Comparison of ENCODE assay signal across 7 mouse cellular contexts in the genomic region with DNA sequence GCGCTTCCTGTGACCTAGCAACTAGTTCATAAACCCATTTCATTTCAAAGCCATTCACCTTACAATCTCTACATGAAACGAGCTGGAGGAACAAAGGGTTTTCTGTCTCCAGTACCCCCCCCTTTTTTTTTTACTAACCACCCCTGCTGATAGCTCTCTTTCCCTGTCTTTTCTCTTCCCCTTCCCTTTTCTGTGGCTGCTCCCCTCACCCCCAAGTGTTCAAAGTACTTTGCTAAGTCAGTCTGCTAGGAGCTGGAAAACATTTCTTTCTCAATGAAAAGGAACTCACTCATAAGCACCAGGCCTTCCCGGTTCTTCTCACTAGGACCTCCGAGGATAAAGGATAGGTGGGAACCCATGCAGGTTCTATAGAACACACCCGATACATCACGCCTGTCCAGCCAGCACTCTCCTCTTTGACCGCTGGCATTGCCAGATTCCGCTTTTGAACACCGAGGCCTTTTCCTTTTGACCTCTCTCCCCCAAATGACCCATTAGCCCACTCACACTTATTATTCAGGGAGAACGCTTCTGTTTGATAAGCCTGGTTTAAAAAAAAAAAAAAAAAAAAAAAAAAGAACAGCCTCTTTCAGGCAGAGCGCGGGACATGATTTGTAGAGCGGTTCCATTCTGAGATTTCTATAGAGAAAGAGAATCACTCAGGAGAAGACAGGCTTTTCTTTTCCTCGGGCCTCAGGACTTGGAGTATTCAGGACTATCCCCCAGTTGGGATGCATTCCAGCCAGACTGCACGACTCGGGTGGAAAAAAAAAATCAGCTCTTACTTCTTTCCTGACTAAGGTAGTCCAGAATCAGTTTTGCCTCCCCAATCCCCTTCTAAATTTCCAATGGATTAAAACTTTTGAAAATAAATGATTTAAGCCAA.
DNase-seq lines count a peak whose midpoint lies in the region; ATAC-seq lines count a peak whose summit lies in the region.

No protein-coding gene starts in this region.

- no peaks in the 10 kb centered on the region for H3K27me3 ChIP-seq in lung, embryonic 15.5 days
- H3K27me3 ChIP-seq in embryonic facial prominence, embryonic 12.5 days, result no peaks in the 10 kb centered on the region; the same call in 1 of the 2 replicates
- H3K27me3 ChIP-seq in limb, embryonic 11.5 days (ENCODE audit: control insufficient read depth, insufficient read depth, low read length), result no peaks in the 10 kb centered on the region
- H3K27me3 ChIP-seq in neural tube, embryonic 13.5 days, result no peaks in the 10 kb centered on the region

- H3K4me2 ChIP-seq in lung, embryonic 15.5 days, result peak overlapping the region; percentile 64
- peak overlapping the region; percentile 67 for H3K4me2 ChIP-seq in embryonic facial prominence, embryonic 12.5 days (replicated peaks)
- peak overlapping the region; percentile 80 for H3K4me2 ChIP-seq in limb, embryonic 11.5 days (ENCODE audit: low read depth, severe bottlenecking)
- peak overlapping the region; percentile 85 for H3K4me2 ChIP-seq in neural tube, embryonic 13.5 days

- H3K9ac ChIP-seq in lung, embryonic 15.5 days, result peak overlapping the region; percentile 36
- H3K9ac ChIP-seq in embryonic facial prominence, embryonic 12.5 days, result peak overlapping the region; percentile 38; the same call in 1 of the 2 replicates
- peak overlapping the region; percentile 49 for H3K9ac ChIP-seq in limb, embryonic 11.5 days (ENCODE audit: low read length)
- peak overlapping the region; percentile 80 for H3K9ac ChIP-seq in neural tube, embryonic 13.5 days

- ATAC-seq in lung, embryonic 15.5 days (ENCODE audit: borderline replicate concordance, extremely low read depth, low FRiP score, low TSS enrichment), result no peak
- 0 out of 2 replicates have a peak, but pooled peaks have one; percentile 1 for ATAC-seq in embryonic facial prominence, embryonic 12.5 days (ENCODE audit: insufficient number of reproducible peaks, insufficient read depth, low FRiP score, low TSS enrichment)
- ATAC-seq in limb, embryonic 11.5 days (ENCODE audit: insufficient number of reproducible peaks, low FRiP score, low TSS enrichment, low read depth), result no peak
- ATAC-seq in neural tube, embryonic 13.5 days (ENCODE audit: low read depth), result peak; percentile 9; the same call in 1 of the 2 replicates

- WGBS in lung, embryonic 15.5 days, result 7% methylated on average over 16 of the region's 16 CpGs
- 2% methylated on average over 16 of the region's 16 CpGs for WGBS in embryonic facial prominence, embryonic 12.5 days
- 4% methylated on average over 16 of the region's 16 CpGs for WGBS in limb, embryonic 11.5 days
- under 1% methylated on average over 16 of the region's 16 CpGs for WGBS in neural tube, embryonic 13.5 days

- H3K4me1 ChIP-seq in lung, embryonic 15.5 days, result peaks cover 43% of the 10 kb centered on the region
- peaks cover 19% of the 10 kb centered on the region for H3K4me1 ChIP-seq in embryonic facial prominence, embryonic 12.5 days
- no peaks in the 10 kb centered on the region for H3K4me1 ChIP-seq in limb, embryonic 11.5 days (ENCODE audit: control insufficient read depth, insufficient read depth, low read length)
- peaks cover 57% of the 10 kb centered on the region for H3K4me1 ChIP-seq in neural tube, embryonic 13.5 days (replicated peaks)

- no peaks in the 10 kb centered on the region for H3K9me3 ChIP-seq in lung, embryonic 15.5 days
- H3K9me3 ChIP-seq in embryonic facial prominence, embryonic 12.5 days, result no peaks in the 10 kb centered on the region
- no peaks in the 10 kb centered on the region for H3K9me3 ChIP-seq in limb, embryonic 11.5 days (ENCODE audit: control insufficient read depth, low read length)
- no peaks in the 10 kb centered on the region for H3K9me3 ChIP-seq in neural tube, embryonic 13.5 days

- peak overlapping the region; percentile 77 for H3K4me3 ChIP-seq in lung, embryonic 15.5 days
- H3K4me3 ChIP-seq in embryonic facial prominence, embryonic 12.5 days, result peak overlapping the region; percentile 60
- H3K4me3 ChIP-seq in limb, embryonic 11.5 days (ENCODE audit: low read depth, low read length), result peak overlapping the region; percentile 42
- H3K4me3 ChIP-seq in neural tube, embryonic 13.5 days, result peak overlapping the region; percentile 70

- H3K36me3 ChIP-seq in lung, embryonic 15.5 days, result no peaks in the 10 kb centered on the region
- no peaks in the 10 kb centered on the region for H3K36me3 ChIP-seq in embryonic facial prominence, embryonic 12.5 days
- no peaks in the 10 kb centered on the region for H3K36me3 ChIP-seq in limb, embryonic 11.5 days (ENCODE audit: control insufficient read depth, insufficient read depth, low read length)
- H3K36me3 ChIP-seq in neural tube, embryonic 13.5 days, result no peaks in the 10 kb centered on the region

- no peak for DNase-seq in lung, adult 18-20 months
- peak; percentile 52 for DNase-seq in limb, embryonic 11.5 days (ENCODE audit: low spot score)
- no peak for DNase-seq in urinary bladder, adult 2 months (ENCODE audit: low spot score)
- DNase-seq in thymus, postnatal 4 days, result no peak

- H3K27ac ChIP-seq in lung, embryonic 15.5 days, result peak overlapping the region; percentile 98
- H3K27ac ChIP-seq in embryonic facial prominence, embryonic 12.5 days, result peak overlapping the region; percentile 91
- H3K27ac ChIP-seq in limb, embryonic 11.5 days (replicated peaks; ENCODE audit: low read depth, low read length), result no peak overlapping the region
- peak overlapping the region; percentile 95 for H3K27ac ChIP-seq in neural tube, embryonic 13.5 days (replicated peaks)

Comparison
In these comparisons a context has a peak if more than half of its experiments do, and no peak if none do; other contexts are left out.
1. ATAC-seq: peak in embryonic facial prominence, embryonic 12.5 days (single experiment) and neural tube, embryonic 13.5 days (single experiment); none in lung, embryonic 15.5 days (single experiment) and limb, embryonic 11.5 days (single experiment).
2. Peak in every context shown above with its lines, with median percentiles within 50 percentile points of each other: H3K4me2 ChIP-seq, H3K4me3 ChIP-seq and H3K9ac ChIP-seq.